Mouse (Mus musculus): ENCODE measurements around the gene Rpusd1.
"Not testable (repeated sequence)": the region's sequence is repeated elsewhere in the genome, so short reads cannot be mapped to it uniquely, and the experiment has no call there.

The Rpusd1 gene

GRCm38 (mm10) chr17:25735246-25735645 lies 7.8 kb downstream of the Rpusd1 start:
- DNase-seq (ENCODE audit: extremely low read depth, insufficient read length, low spot score), result no peak

GRCm38 (mm10) chr17:25735745-25736144 lies 8.3 kb downstream of the Rpusd1 start, which contains the start of gene Mslnl:
Gene Mslnl (plus strand): TSS chr17:25736042.
- DNase-seq (ENCODE audit: extremely low read depth, insufficient read length, low spot score), result no peak

GRCm38 (mm10) chr17:25738861-25739260 lies 11.4 kb downstream of the Rpusd1 start:
- no peak for DNase-seq (ENCODE audit: extremely low read depth, insufficient read length, low spot score)

GRCm38 (mm10) chr17:25741471-25741870 lies 14.0 kb downstream of the Rpusd1 start:
- DNase-seq (ENCODE audit: extremely low read depth, insufficient read length, low spot score), result not testable (repeated sequence)

- DNase-seq (ENCODE audit: extremely low read depth, insufficient read length, low spot score), result no peak
These were observed 16.4 kb downstream of the Rpusd1 start for GRCm38 (mm10) chr17:25743831-25744230.

GRCm38 (mm10) chr17:25744311-25744710 lies 16.8 kb downstream of the Rpusd1 start:
- no peak for DNase-seq (ENCODE audit: extremely low read depth, insufficient read length, low spot score)

GRCm38 (mm10) chr17:25748238-25748637 lies 20.8 kb downstream of the Rpusd1 start:
- DNase-seq (ENCODE audit: extremely low read depth, insufficient read length, low spot score), result no peak

GRCm38 (mm10) chr17:25749314-25749713 lies 21.8 kb downstream of the Rpusd1 start:
- DNase-seq (ENCODE audit: extremely low read depth, insufficient read length, low spot score), result no peak

GRCm38 (mm10) chr17:25751446-25751845 lies 24.0 kb downstream of the Rpusd1 start:
- DNase-seq (ENCODE audit: extremely low read depth, insufficient read length, low spot score), result peak; percentile 75

GRCm38 (mm10) chr17:25754241-25754640 lies 26.8 kb downstream of the Rpusd1 start, which contains the start of gene Msln:
Gene Msln (minus strand): TSS chr17:25754378.
- DNase-seq (ENCODE audit: extremely low read depth, insufficient read length, low spot score), result peak; percentile 88

- no peak for DNase-seq (ENCODE audit: extremely low read depth, insufficient read length, low spot score)
These were observed 27.6 kb downstream of the Rpusd1 start for GRCm38 (mm10) chr17:25755086-25755485.

GRCm38 (mm10) chr17:25755627-25756377 lies 28.3 kb downstream of the Rpusd1 start:
- DNase-seq (ENCODE audit: extremely low read depth, insufficient read length, low spot score), result peak; percentile 73

- peak; percentile 85 for DNase-seq (ENCODE audit: extremely low read depth, insufficient read length, low spot score)
These were observed 29.1 kb downstream of the Rpusd1 start for GRCm38 (mm10) chr17:25756378-25757242.

- no peak for DNase-seq (ENCODE audit: extremely low read depth, insufficient read length, low spot score)
These were observed 30.2 kb downstream of the Rpusd1 start for GRCm38 (mm10) chr17:25757691-25758090.

GRCm38 (mm10) chr17:25760148-25760547 lies 32.7 kb downstream of the Rpusd1 start:
- DNase-seq (ENCODE audit: extremely low read depth, insufficient read length, low spot score), result no peak

- DNase-seq (ENCODE audit: extremely low read depth, insufficient read length, low spot score), result no peak
These were observed 34.1 kb downstream of the Rpusd1 start for GRCm38 (mm10) chr17:25761561-25761970.

- DNase-seq (ENCODE audit: extremely low read depth, insufficient read length, low spot score), result no peak
These were observed 35.1 kb downstream of the Rpusd1 start for GRCm38 (mm10) chr17:25762591-25762990.

- DNase-seq (ENCODE audit: extremely low read depth, insufficient read length, low spot score), result no peak
These were observed 38.4 kb downstream of the Rpusd1 start for GRCm38 (mm10) chr17:25765886-25766285.

- no peak for DNase-seq (ENCODE audit: extremely low read depth, insufficient read length, low spot score)
These were observed 41.9 kb downstream of the Rpusd1 start for GRCm38 (mm10) chr17:25769331-25769730.

- peak; percentile 90 for DNase-seq (ENCODE audit: extremely low read depth, insufficient read length, low spot score)
These were observed 46.2 kb downstream of the Rpusd1 start, which contains the start of gene Narfl for GRCm38 (mm10) chr17:25773549-25774120. Gene Narfl (plus strand): TSS chr17:25773776.
